Mouse (Mus musculus) lung, postnatal 0 days (tissue): ENCODE data around the gene Cluh. TPM values are rescaled to one million over a fixed set of nuclear protein-coding genes. Genes with fewer than 3 reads are reported as not detected.

ENCODE experiments used
- ATAC-seq: fragments of 200-750 bp; cut with Nextera tagmentation; 2 replicates; pipeline ENCODE4 v1.8.0; 2017; ENCODE audit warnings: moderate library complexity
- DNase-seq: peaks from one replicate; pipeline ENCODE4 v3.0.0-alpha.2; 2016; ENCODE audit warnings: low spot score
- H3K27ac ChIP-seq: fragments of 300-500 bp; sonication (generic); 2 replicates; pipeline ENCODE4 v1.5.1; 2014; ENCODE audit warnings: antibody characterized with exemption, mild to moderate bottlenecking, low read length, mixed read lengths
- H3K27me3 ChIP-seq: fragments of 300-500 bp; sonication (generic); replicated peaks from 2 replicates; pipeline ENCODE4 v1.6.1; 2014; ENCODE audit warnings: low read length, mixed read lengths; ENCODE audit not compliant: insufficient read depth
- H3K36me3 ChIP-seq: fragments of 300-500 bp; sonication (generic); 2 replicates; pipeline ENCODE4 v1.6.1; 2014; ENCODE audit warnings: low read length, mixed read lengths; ENCODE audit not compliant: insufficient read depth
- H3K4me1 ChIP-seq: fragments of 300-500 bp; sonication (generic); 2 replicates; pipeline ENCODE4 v1.6.1; 2014; ENCODE audit warnings: antibody characterized with exemption, low read depth, low read length, mixed read lengths; ENCODE audit not compliant: insufficient read depth
- H3K4me2 ChIP-seq: fragments of 300-500 bp; sonication (generic); replicated peaks from 2 replicates; pipeline ENCODE4 v1.6.1; 2014; ENCODE audit warnings: low read depth, mild to moderate bottlenecking, low read length, moderate library complexity, mixed read lengths
- H3K4me3 ChIP-seq: fragments of 300-500 bp; sonication (generic); 2 replicates; pipeline ENCODE4 v1.5.1; 2014; ENCODE audit warnings: low read depth, low read length
- H3K9ac ChIP-seq: fragments of 300-500 bp; sonication (generic); replicated peaks from 2 replicates; pipeline ENCODE4 v1.6.1; 2014; ENCODE audit warnings: low read depth, mild to moderate bottlenecking
- H3K9me3 ChIP-seq: fragments of 300-500 bp; sonication (generic); 2 replicates; pipeline ENCODE4 v1.6.1; 2016; ENCODE audit warnings: low read length, mixed read lengths
- CTCF ChIP-seq: IDR thresholded peaks from 2 replicates; pipeline ENCODE4 v1.5.1; 2016; ENCODE audit warnings: antibody characterized with exemption, mild to moderate bottlenecking
- EP300 ChIP-seq: IDR thresholded peaks from 2 replicates; pipeline ENCODE4 v1.6.1; 2016; ENCODE audit warnings: antibody characterized with exemption, mild to moderate bottlenecking, control low read depth
- WGBS: fragments of 180-500 bp; shearing (Covaris S2); extraction: QIAGEN DNeasy Blood & Tissue Kit; methylation state at CpG from one replicate; pipeline ENCODE4 v1.1.7; 2014; 5-methylcytosine and 5-hydroxymethylcytosine counted together
- polyA plus RNA-seq: library from polyadenylated mRNA; unstranded; fragments of >200 nt; fragmentation: Nextera tagmentation; extraction: Ambion mirVana; gene quantifications from 2 replicates; pipeline ENCODE4 v1.2.1, GENCODE M21; 2015

Gene Cluh
- polyA plus RNA-seq, 1 experiment from 2014 or later: 9.2 TPM

DNA sequence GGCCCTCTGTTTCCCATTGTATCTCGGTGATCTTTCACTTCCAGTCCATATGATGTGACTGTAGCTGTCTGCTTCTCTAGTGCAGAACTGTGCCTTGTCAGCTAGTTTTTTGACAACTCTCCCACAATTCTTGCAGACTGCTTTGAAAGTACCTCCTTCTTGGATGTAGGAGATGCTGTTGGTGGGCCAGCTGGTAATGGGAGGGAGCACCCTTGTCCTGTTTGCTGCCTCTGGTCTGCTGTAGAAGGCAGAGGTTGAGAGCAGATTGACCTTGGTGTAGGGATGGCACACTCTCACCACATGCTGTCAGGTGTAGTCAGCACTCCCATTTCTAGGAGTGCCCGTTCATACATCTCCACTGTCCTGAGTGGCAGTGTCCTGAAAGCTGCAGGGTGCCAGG lies 19.7 kb downstream of the Cluh start:
- no peak overlapping the region for H3K27ac ChIP-seq
- no peaks in the 10 kb centered on the region for H3K27me3 ChIP-seq
- ATAC-seq: no peak
- H3K4me1 ChIP-seq: no peaks in the 10 kb centered on the region
- H3K4me2 ChIP-seq: no peak overlapping the region
- no peak overlapping the region for H3K9ac ChIP-seq
- TF ChIP-seq CTCF (no peak), EP300 (no peak)
- 83% methylated on average over 2 of the region's 2 CpGs for WGBS
- no peak overlapping the region for H3K4me3 ChIP-seq
- peaks cover 29% of the 10 kb centered on the region; the same call in 1 of the 2 replicates for H3K36me3 ChIP-seq
- no peaks in the 10 kb centered on the region for H3K9me3 ChIP-seq
- no peak for DNase-seq

DNA sequence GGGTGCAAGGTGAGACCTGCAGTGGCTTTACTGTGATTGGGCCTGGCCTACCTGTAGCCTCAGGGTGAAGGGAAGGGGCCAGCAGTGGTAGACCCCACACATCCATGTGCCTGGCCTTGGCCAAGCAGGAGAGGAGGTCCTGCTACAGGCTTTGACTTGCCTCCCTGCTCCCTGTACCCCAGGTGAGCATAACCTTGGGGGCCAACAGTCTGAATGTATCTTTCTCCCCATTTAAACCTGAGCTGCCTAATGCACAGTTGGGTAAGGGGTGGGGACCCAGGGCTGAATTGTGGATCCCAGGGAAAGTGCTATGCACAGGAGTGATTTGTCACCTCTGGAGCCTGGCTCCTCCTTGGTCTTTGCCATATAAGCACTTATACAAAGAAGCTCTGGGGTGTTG lies 20.9 kb downstream of the Cluh start:
- H3K36me3 ChIP-seq: peaks cover 21% of the 10 kb centered on the region; the same call in 1 of the 2 replicates
- TF ChIP-seq CTCF (no peak), EP300 (no peak)

DNA sequence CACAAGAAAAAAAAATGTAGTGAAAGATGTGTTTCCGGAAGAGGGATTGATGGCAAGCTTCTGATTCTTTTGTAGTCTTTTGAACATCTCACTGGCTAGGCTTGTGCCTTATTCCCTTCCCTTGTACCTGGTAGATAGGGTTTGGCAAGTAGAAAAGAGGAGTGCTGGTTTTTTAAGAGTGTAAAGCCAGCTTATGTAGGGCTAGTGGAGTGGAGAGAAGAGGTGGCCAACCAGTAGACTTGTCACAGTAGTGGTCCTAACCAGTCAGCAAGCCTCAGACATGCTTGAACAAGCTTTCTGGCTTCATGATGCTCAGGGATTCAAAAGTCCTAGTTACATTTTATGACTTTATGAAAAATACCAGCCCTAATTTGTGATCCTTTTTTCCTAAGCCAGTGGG lies 21.7 kb downstream of the Cluh start:
- no peaks in the 10 kb centered on the region for H3K9me3 ChIP-seq
- 73% methylated on average over 1 of the region's 1 CpGs for WGBS
- H3K4me3 ChIP-seq: no peak overlapping the region
- no peaks in the 10 kb centered on the region for H3K27me3 ChIP-seq
- H3K36me3 ChIP-seq: peaks cover 19% of the 10 kb centered on the region; the same call in 1 of the 2 replicates
- TF ChIP-seq EP300 (no peak), CTCF (no peak)
- no peak overlapping the region for H3K27ac ChIP-seq
- ATAC-seq: no peak
- no peaks in the 10 kb centered on the region for H3K4me1 ChIP-seq
- no peak overlapping the region for H3K4me2 ChIP-seq
- DNase-seq: no peak
- H3K9ac ChIP-seq: no peak overlapping the region

More for the DNA sequence above, 20.9 kb downstream of the Cluh start:
- no peak for DNase-seq
- H3K4me1 ChIP-seq: no peaks in the 10 kb centered on the region
- H3K4me2 ChIP-seq: no peak overlapping the region
- no peak overlapping the region for H3K9ac ChIP-seq
- no peaks in the 10 kb centered on the region for H3K27me3 ChIP-seq
- H3K27ac ChIP-seq: no peak overlapping the region
- H3K4me3 ChIP-seq: no peak overlapping the region
- ATAC-seq: no peak
- H3K9me3 ChIP-seq: no peaks in the 10 kb centered on the region

DNA sequence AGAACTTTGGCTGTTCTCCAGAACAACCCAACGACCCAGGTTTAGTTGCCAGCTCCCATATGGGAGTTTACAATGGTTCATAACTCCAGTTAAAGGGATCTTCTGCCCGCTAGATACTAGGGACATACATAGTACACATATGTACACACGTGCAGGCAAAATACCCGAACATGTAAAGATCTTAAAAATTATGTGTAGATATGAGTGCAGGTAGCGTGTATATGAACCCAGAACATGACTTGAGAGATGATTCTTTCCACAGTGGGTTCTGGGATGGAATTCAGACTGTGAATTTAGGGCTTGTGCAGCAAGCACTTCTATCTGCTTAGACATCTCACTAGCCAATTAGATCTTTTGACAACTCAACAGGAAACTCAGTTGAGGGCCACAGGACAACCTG lies 22.5 kb downstream of the Cluh start:
- 81% methylated on average over 5 of the region's 5 CpGs for WGBS
- H3K27me3 ChIP-seq: no peaks in the 10 kb centered on the region

DNA sequence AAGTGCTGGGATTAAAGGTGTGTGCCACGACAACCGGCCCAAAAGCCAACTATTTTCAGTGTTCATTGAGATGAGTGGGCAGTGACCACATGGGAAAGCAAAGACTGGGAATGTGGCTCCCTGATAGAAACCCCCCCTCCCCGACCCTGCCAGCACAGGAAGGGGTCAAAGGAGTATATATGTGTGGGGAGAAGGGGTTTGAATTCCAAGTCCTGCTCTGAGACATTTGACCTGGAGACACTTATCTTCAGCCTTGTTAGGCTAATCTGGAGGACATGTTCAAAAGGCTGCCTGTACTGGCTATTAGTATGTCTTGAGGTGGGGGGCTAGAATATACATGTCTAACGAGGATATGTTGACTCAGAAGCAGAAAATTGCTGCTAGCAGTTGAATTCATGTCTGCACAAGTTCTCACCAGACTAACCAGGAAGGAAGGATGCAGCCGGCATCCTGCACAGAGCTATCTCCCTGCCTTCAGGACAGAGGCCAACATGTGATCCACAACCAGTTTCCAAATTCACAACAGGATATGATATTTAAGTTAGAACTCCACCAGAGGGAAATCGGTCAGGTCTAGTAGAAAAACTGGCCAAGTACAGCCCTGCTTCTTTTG lies 23.7 kb downstream of the Cluh start:
- WGBS: 68% methylated on average over 6 of the region's 6 CpGs

More for the DNA sequence above, 22.5 kb downstream of the Cluh start:
- DNase-seq (no peak), ATAC-seq (no peak)
- Histone ChIP-seq H3K9me3 (no peaks in the 10 kb centered on the region), H3K27ac (no peak overlapping the region), H3K4me1 (no peaks in the 10 kb centered on the region), H3K4me2 (no peak overlapping the region), H3K36me3 (0 out of 2 replicates have a peak, but pooled peaks cover 14% of the 10 kb centered on the region), H3K9ac (no peak overlapping the region), H3K4me3 (no peak overlapping the region)
- TF ChIP-seq EP300 (no peak), CTCF (no peak)

DNA sequence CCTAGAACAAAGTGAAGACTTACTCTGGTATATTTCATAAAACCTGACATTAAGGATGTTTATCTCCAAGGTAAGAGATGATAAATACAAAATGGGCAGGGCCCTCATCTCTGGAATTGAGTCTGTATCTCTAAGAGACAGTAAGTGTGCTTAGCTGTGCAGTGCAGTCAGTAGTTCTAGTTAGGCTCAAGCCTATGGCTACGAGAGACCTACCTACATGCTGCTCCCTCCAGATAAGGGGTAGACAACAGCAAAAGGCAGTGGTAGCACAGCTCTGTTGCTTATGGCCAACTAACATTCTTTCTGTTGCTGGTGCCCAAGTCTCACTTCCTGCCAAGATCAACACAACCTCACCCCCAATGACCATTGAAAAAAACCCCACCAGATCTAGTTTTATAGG lies 24.3 kb downstream of the Cluh start:
- no peak for TF ChIP-seq EP300
- no peak for TF ChIP-seq CTCF
- Histone ChIP-seq H3K9me3 (no peaks in the 10 kb centered on the region), H3K4me2 (no peak overlapping the region), H3K27me3 (no peaks in the 10 kb centered on the region), H3K36me3 (peaks cover 20% of the 10 kb centered on the region; the same call in 1 of the 2 replicates), H3K27ac (no peak overlapping the region), H3K4me3 (no peak overlapping the region), H3K4me1 (no peaks in the 10 kb centered on the region), H3K9ac (no peak overlapping the region)
- DNase-seq: no peak
- 91% methylated on average over 1 of the region's 1 CpGs for WGBS
- no peak for ATAC-seq

More for the DNA sequence above, 23.7 kb downstream of the Cluh start:
- Histone ChIP-seq H3K9ac (no peak overlapping the region), H3K4me3 (no peak overlapping the region), H3K4me1 (no peaks in the 10 kb centered on the region), H3K27me3 (no peaks in the 10 kb centered on the region), H3K4me2 (no peak overlapping the region), H3K36me3 (peaks cover 16% of the 10 kb centered on the region; the same call in 1 of the 2 replicates), H3K9me3 (no peaks in the 10 kb centered on the region), H3K27ac (no peak overlapping the region)
- DNase-seq (no peak), ATAC-seq (peak; percentile 25; the same call in 1 of the 2 replicates)
- TF ChIP-seq EP300: no peak
- no peak for TF ChIP-seq CTCF
